Mouse (Mus musculus) c-Kit-negative CD71-positive TER-119-positive erythroid progenitor cells, embryonic 14.5 days (primary cell): ENCODE data around the gene Aspa.

Experiments used
- DNase-seq: peaks from one replicate; pipeline ENCODE4 v3.0.0-alpha.2; 2013; ENCODE audit warnings: low read depth, low spot score

The Aspa gene

GRCm38 (mm10) chr11:73257362-73257945, 71.9 kb downstream of the Aspa start:
- DNase-seq, result no peak
